8 mouse cellular contexts compared by ENCODE assay signal in the genomic region with DNA sequence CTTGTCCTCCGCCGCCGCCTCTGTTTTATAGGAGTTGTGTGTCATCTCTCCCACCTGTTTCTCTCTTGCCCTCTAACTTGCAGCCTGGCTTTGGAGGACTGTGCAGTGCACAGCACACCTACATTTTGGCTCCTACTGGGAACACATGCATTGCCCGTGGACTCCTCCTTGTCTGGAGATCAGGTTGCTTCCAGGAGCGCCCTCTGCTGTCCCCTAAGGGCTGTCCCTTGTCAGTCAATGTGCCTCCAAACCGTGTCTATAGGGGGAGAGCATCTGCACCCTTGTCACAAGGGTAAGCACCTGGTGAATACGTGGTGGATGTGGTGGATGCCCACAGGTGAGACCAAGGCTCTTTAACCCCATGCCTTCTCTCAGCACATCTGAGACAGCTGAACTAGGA. TPM values are rescaled to one million over a fixed set of nuclear protein-coding genes. Genes with fewer than 3 reads are reported as not detected.
DNase-seq lines count a peak whose midpoint lies in the region; ATAC-seq and TF ChIP-seq lines count a peak whose summit lies in the region.
"Had no signal": no experiment of that assay in that cellular context is flagged by ENCODE, and none has a peak within 500 bp of the region (broad histone marks: within the 10 kb centered on the region; RNA-seq: fewer than 3 reads in every experiment).

No protein-coding gene starts in this region.

- H3K79me2 ChIP-seq in MEL (ENCODE audit: control insufficient read depth, insufficient read depth, low read length, poor library complexity), result no peaks in the 10 kb centered on the region

- TF ChIP-seq CTCF in MEL (IDR thresholded peaks at IDR 0.05 in 2 of 3, conservative IDR thresholded peaks at IDR 0.05 in 1 of 3; ENCODE audit: control insufficient read depth in 1 of 3, insufficient read depth in 1 of 3, low read depth in 2 of 3, low read length in 3 of 3, poor library complexity in 1 of 3, severe bottlenecking in 1 of 3), result peak; percentile 84 to 98 (median 96)

- H3K36me3 ChIP-seq in MEL (ENCODE audit: control insufficient read depth in 1 of 2, insufficient read depth in 2 of 2, low read length in 2 of 2), result no peaks in the 10 kb centered on the region

- H3K4me3 ChIP-seq in MEL (ENCODE audit: control insufficient read depth in 1 of 2, insufficient read depth in 1 of 2, low read depth in 2 of 2, low read length in 2 of 2), result no peak overlapping the region

- DNase-seq in layer of hippocampus, postnatal 10 days (ENCODE audit: low spot score in 2 of 2), result peak; percentile 45 to 56
- no peak for DNase-seq in layer of hippocampus, postnatal 14 days (ENCODE audit: low spot score in 2 of 2)
- DNase-seq in MEL (ENCODE audit: low read depth, low spot score), result peak; percentile 82
- peak; percentile 65 for DNase-seq in adrenal gland, postnatal 25 days
- peak; percentile 76 for DNase-seq in lung, postnatal 25 days (ENCODE audit: low spot score)
- DNase-seq in thymus, postnatal 4 days, result peak; percentile 77

- H3K9me3 ChIP-seq in MEL (replicated peaks; ENCODE audit: insufficient read depth, low read length), result no peaks in the 10 kb centered on the region

- TF ChIP-seq EP300 in MEL (IDR thresholded peaks at IDR 0.05; ENCODE audit: low read depth in 1 of 2, low read length in 2 of 2), result no peak

- no peak overlapping the region for H3K9ac ChIP-seq in MEL (ENCODE audit: control insufficient read depth, low read depth, low read length, poor library complexity, severe bottlenecking)

- peaks cover 15 to 16% of the 10 kb centered on the region in 2 experiments for H3K27me3 ChIP-seq in MEL (ENCODE audit: control insufficient read depth in 1 of 2, insufficient read depth in 2 of 2, low read length in 2 of 2)

- peak; percentile 76 for TF ChIP-seq RAD21 in MEL (IDR thresholded peaks at IDR 0.05; ENCODE audit: low read depth, low read length)

- ATAC-seq in erythroblast, adult 5-6 weeks (replicated peaks; ENCODE audit: low FRiP score, poor library complexity, severe bottlenecking), result peak; percentile 80

- H3K4me1 ChIP-seq in MEL (ENCODE audit: control insufficient read depth in 1 of 2, insufficient read depth in 2 of 2, low read length in 2 of 2), result no peaks in the 10 kb centered on the region

- H3K27ac ChIP-seq in MEL (ENCODE audit: control insufficient read depth, low read depth, low read length), result no peak overlapping the region

- no peak for TF ChIP-seq POLR2A in MEL (IDR thresholded peaks at IDR 0.05; ENCODE audit: control insufficient read depth in 1 of 2, insufficient read depth in 1 of 2, low read depth in 1 of 2, low read length in 2 of 2, poor library complexity in 1 of 2)

TF ChIP-seq in MEL, 35 proteins besides CTCF, POLR2A, EP300 and RAD21:
- TF ChIP-seq USF2 (IDR thresholded peaks at IDR 0.05; ENCODE audit: borderline replicate concordance in 1 of 2, insufficient read depth in 1 of 2, low read depth in 1 of 2, low read length in 2 of 2), result no peak
- peak; percentile 99 for TF ChIP-seq SMC3 (IDR thresholded peaks at IDR 0.05; ENCODE audit: low read depth, low read length)
- 0 out of 2 replicates have a peak, but pooled peaks have one; percentile 7 for TF ChIP-seq TCF12 (IDR thresholded peaks at IDR 0.05; ENCODE audit: low read depth, low read length)
- peak; percentile 76 for TF ChIP-seq ZC3H11A (IDR thresholded peaks at IDR 0.05; ENCODE audit: low read depth, low read length)
- TF ChIP-seq SIN3A (IDR thresholded peaks at IDR 0.05; ENCODE audit: low read length), result no peak
- peak; percentile 56; the same call in 1 of the 2 replicates for TF ChIP-seq MYC (IDR thresholded peaks at IDR 0.05; ENCODE audit: low read depth, low read length)

RNA-seq across cellular contexts. Expression of a gene that starts 3.1 kb away (rescaled TPM):
- not detected for total RNA-seq in layer of hippocampus, postnatal 10 days (2021)
- total RNA-seq in layer of hippocampus, postnatal 14 days (2021), result not detected
- not detected in 2 replicates for total RNA-seq in MEL (2012; rRNA removed)
- polyA plus RNA-seq in MEL (2012; ENCODE audit: insufficient read depth in 1 of 2, insufficient read length in 2 of 2, low read depth in 1 of 2, low replicate concordance in 2 of 2, missing spikeins in 1 of 2), result not detected
- not detected in 2 replicates for total RNA-seq in adrenal gland, postnatal 25 days (2021)
- not detected in 2 replicates for total RNA-seq in erythroblast, adult 5-6 weeks (2015; ENCODE audit: low replicate concordance)
- 0.42 TPM in 1 of 2 replicates, not detected in the other for total RNA-seq in erythroblast, adult 5-6 weeks (2017; ENCODE audit: low replicate concordance)
- polyA plus RNA-seq: heart, embryonic 14.5 days had no signal

RNA-seq across cellular contexts. Expression of a gene that starts 13.1 kb away (rescaled TPM):
- 1 to 10 TPM; 2.7 to 2.9 TPM for total RNA-seq in layer of hippocampus, postnatal 10 days (2021)
- total RNA-seq in layer of hippocampus, postnatal 14 days (2021), result 1 to 10 TPM; 3.7 to 4.1 TPM
- not detected in 2 replicates for total RNA-seq in MEL (2012; rRNA removed)
- polyA plus RNA-seq in MEL (2012; ENCODE audit: insufficient read depth in 1 of 2, insufficient read length in 2 of 2, low read depth in 1 of 2, low replicate concordance in 2 of 2, missing spikeins in 1 of 2), result not detected
- 1.00 and 1.1 TPM in 2 replicates for total RNA-seq in adrenal gland, postnatal 25 days (2021)
- not detected in 2 replicates for total RNA-seq in erythroblast, adult 5-6 weeks (2015; ENCODE audit: low replicate concordance)
- not detected in 2 replicates for total RNA-seq in erythroblast, adult 5-6 weeks (2017; ENCODE audit: low replicate concordance)

Comparison
In these comparisons a context has a peak if more than half of its experiments do, and no peak if none do; other contexts are left out.
1. DNase-seq: peak in layer of hippocampus, postnatal 10 days (2 of 2), MEL (single experiment), adrenal gland, postnatal 25 days (single experiment), lung, postnatal 25 days (single experiment) and thymus, postnatal 4 days (single experiment); none in layer of hippocampus, postnatal 14 days (0 of 2).